Mouse (Mus musculus) layer of hippocampus, adult 9-10 months (tissue): ENCODE results near the gene Gm815.

Experiments
- DNase-seq: peaks from one replicate; pipeline ENCODE4 v3.0.0; 2022; ENCODE audit warnings: low spot score

The Gm815 gene

GRCm38 (mm10) chr19:26877180-26877775, 8.4 kb upstream of the Gm815 start:
- DNase-seq, result no peak

- DNase-seq, result no peak
Measured at GRCm38 (mm10) chr19:26879856-26880255, 5.8 kb upstream of the Gm815 start.

GRCm38 (mm10) chr19:26881866-26882427, 3.7 kb upstream of the Gm815 start:
- no peak for DNase-seq

GRCm38 (mm10) chr19:26888171-26888570, 2.5 kb downstream of the Gm815 start:
- DNase-seq, result peak; percentile 36

- DNase-seq, result no peak
Measured at GRCm38 (mm10) chr19:26891306-26891964, 5.8 kb downstream of the Gm815 start.

GRCm38 (mm10) chr19:26892861-26893260, 7.2 kb downstream of the Gm815 start:
- DNase-seq, result no peak

GRCm38 (mm10) chr19:26902162-26902561, 16.5 kb downstream of the Gm815 start:
- no peak for DNase-seq

GRCm38 (mm10) chr19:26914245-26914644, 28.6 kb downstream of the Gm815 start:
- DNase-seq, result no peak

GRCm38 (mm10) chr19:26920816-26921215, 35.1 kb downstream of the Gm815 start:
- no peak for DNase-seq

GRCm38 (mm10) chr19:26930295-26931283, 44.9 kb downstream of the Gm815 start:
- no peak for DNase-seq

GRCm38 (mm10) chr19:26934186-26934585, 48.5 kb downstream of the Gm815 start:
- DNase-seq, result no peak
